Mouse (Mus musculus) thymus, postnatal 14 days (tissue): ENCODE data around the gene Ctse.
"Not testable (repeated sequence)": the region's sequence is repeated elsewhere in the genome, so short reads cannot be mapped to it uniquely, and the experiment has no call there.

Experiments used
- DNase-seq: peaks from one replicate; pipeline ENCODE4 v3.0.0; 2021

Ctse gene

GRCm38 (mm10) chr1:131637791-131638540, at the start of gene Ctse:
TSS of gene Ctse (plus strand) at chr1:131638306.
- DNase-seq = peak; percentile 62

- no peak for DNase-seq
Observed at GRCm38 (mm10) chr1:131598905-131599304, 39.2 kb upstream of the Ctse start, which contains the start of gene Avpr1b. TSS of gene Avpr1b (plus strand) at chr1:131599239.

- DNase-seq = peak; percentile 24
Observed at GRCm38 (mm10) chr1:131600314-131600713, 37.8 kb upstream of the Ctse start.

- DNase-seq = no peak
Observed at GRCm38 (mm10) chr1:131606719-131607118, 31.4 kb upstream of the Ctse start.

GRCm38 (mm10) chr1:131612556-131613155, 25.4 kb upstream of the Ctse start:
- peak; percentile 21 for DNase-seq

GRCm38 (mm10) chr1:131613361-131614133, 24.6 kb upstream of the Ctse start:
- peak; percentile 88 for DNase-seq

- DNase-seq = no peak
Observed at GRCm38 (mm10) chr1:131614641-131615040, 23.5 kb upstream of the Ctse start.

GRCm38 (mm10) chr1:131616131-131616530, 22.0 kb upstream of the Ctse start:
- DNase-seq = no peak

- no peak for DNase-seq
Observed at GRCm38 (mm10) chr1:131616546-131617220, 21.4 kb upstream of the Ctse start.

GRCm38 (mm10) chr1:131618576-131618975, 19.5 kb upstream of the Ctse start:
- peak; percentile 24 for DNase-seq

- DNase-seq = no peak
Observed at GRCm38 (mm10) chr1:131619348-131619747, 18.8 kb upstream of the Ctse start.

GRCm38 (mm10) chr1:131623644-131624043, 14.5 kb upstream of the Ctse start:
- DNase-seq = no peak

GRCm38 (mm10) chr1:131624175-131624835, 13.8 kb upstream of the Ctse start:
- DNase-seq = no peak

GRCm38 (mm10) chr1:131626200-131626599, 11.9 kb upstream of the Ctse start:
- DNase-seq = no peak

- DNase-seq = not testable (repeated sequence)
Observed at GRCm38 (mm10) chr1:131632216-131632615, 5.9 kb upstream of the Ctse start.

GRCm38 (mm10) chr1:131634495-131634894, 3.6 kb upstream of the Ctse start:
- no peak for DNase-seq

GRCm38 (mm10) chr1:131638541-131639421, 675 bp downstream of the Ctse start:
- DNase-seq = no peak

- no peak for DNase-seq
Observed at GRCm38 (mm10) chr1:131640062-131640461, 2.0 kb downstream of the Ctse start.

GRCm38 (mm10) chr1:131641565-131641964, 3.5 kb downstream of the Ctse start:
- no peak for DNase-seq

GRCm38 (mm10) chr1:131642251-131642650, 4.1 kb downstream of the Ctse start:
- no peak for DNase-seq

- DNase-seq = no peak
Observed at GRCm38 (mm10) chr1:131652670-131653443, 14.8 kb downstream of the Ctse start.
